Mouse (Mus musculus) heart, embryonic 12.5 days (tissue): ENCODE data around the gene Glipr1l2. TPM values are rescaled to one million over a fixed set of nuclear protein-coding genes. Genes with fewer than 3 reads are reported as not detected.
"Not testable (repeated sequence)": the region's sequence is repeated elsewhere in the genome, so short reads cannot be mapped to it uniquely, and the experiment has no call there.

Experiments
- ATAC-seq: fragments of 200-750 bp; cut with Nextera tagmentation; 2 replicates; pipeline ENCODE4 v1.8.0; 2017; ENCODE audit warnings: moderate TSS enrichment, moderate library complexity; ENCODE audit not compliant: insufficient number of reproducible peaks, low FRiP score
- H3K27ac ChIP-seq: fragments of 300-500 bp; sonication (generic); 2 replicates; pipeline ENCODE4 v1.5.1; 2016; ENCODE audit warnings: mild to moderate bottlenecking, moderate library complexity; ENCODE audit not compliant: poor library complexity, severe bottlenecking
- H3K27me3 ChIP-seq: fragments of 300-500 bp; sonication (generic); replicated peaks from 2 replicates; pipeline ENCODE4 v1.6.1; 2016; ENCODE audit warnings: mild to moderate bottlenecking, moderate library complexity
- H3K36me3 ChIP-seq: fragments of 300-500 bp; sonication (generic); 2 replicates; pipeline ENCODE4 v1.6.1; 2016; ENCODE audit warnings: mild to moderate bottlenecking, moderate library complexity
- H3K4me1 ChIP-seq: fragments of 300-500 bp; sonication (generic); replicated peaks from 2 replicates; pipeline ENCODE4 v1.6.1; 2016; ENCODE audit warnings: mild to moderate bottlenecking
- H3K4me2 ChIP-seq: fragments of 300-500 bp; sonication (generic); 2 replicates; pipeline ENCODE4 v1.6.1; 2016; ENCODE audit warnings: mild to moderate bottlenecking, moderate library complexity
- H3K4me3 ChIP-seq: fragments of 300-500 bp; sonication (generic); 2 replicates; pipeline ENCODE4 v1.5.1; 2016; ENCODE audit warnings: mild to moderate bottlenecking
- H3K9ac ChIP-seq: fragments of 300-500 bp; sonication (generic); 2 replicates; pipeline ENCODE4 v1.6.1; 2016; ENCODE audit warnings: mild to moderate bottlenecking, moderate library complexity
- H3K9me3 ChIP-seq: fragments of 300-500 bp; sonication (generic); replicated peaks from 2 replicates; pipeline ENCODE4 v1.6.1; 2016; ENCODE audit warnings: mild to moderate bottlenecking, moderate library complexity
- WGBS: fragments of 180-500 bp; shearing (Covaris S2); methylation state at CpG from one replicate; pipeline ENCODE4 v1.1.7; 2016; 5-methylcytosine and 5-hydroxymethylcytosine counted together
- polyA plus RNA-seq: library from polyadenylated mRNA; unstranded; fragments of >200 nt; fragmentation: Nextera tagmentation; extraction: Ambion mirVana; gene quantifications from 2 replicates; pipeline ENCODE4 v1.2.1, GENCODE M21; 2016

The Glipr1l2 gene
- polyA plus RNA-seq, 1 experiment from 2014 or later, result not detected

GRCm38 (mm10) chr10:112127682-112128230 lies 44.6 kb downstream of the Glipr1l2 start:
- H3K36me3 ChIP-seq, ATAC-seq: not testable (repeated sequence)

GRCm38 (mm10) chr10:112132194-112132593 lies 49.0 kb downstream of the Glipr1l2 start:
- Histone ChIP-seq H3K36me3 (no peaks in the 10 kb centered on the region), H3K27ac (no peak overlapping the region), H3K9ac (no peak overlapping the region), H3K4me2 (no peak overlapping the region), H3K27me3 (no peaks in the 10 kb centered on the region), H3K9me3 (no peaks in the 10 kb centered on the region), H3K4me1 (no peaks in the 10 kb centered on the region), H3K4me3 (no peak overlapping the region)
- WGBS, result 82% methylated on average over 3 of the region's 3 CpGs
- ATAC-seq, result no peak

More at GRCm38 (mm10) chr10:112127682-112128230, 44.6 kb downstream of the Glipr1l2 start:
- WGBS, result 62% methylated on average over 6 of the region's 6 CpGs
- not testable (repeated sequence) for H3K27me3 ChIP-seq, H3K4me1 ChIP-seq, H3K9ac ChIP-seq, H3K27ac ChIP-seq, H3K4me3 ChIP-seq, H3K4me2 ChIP-seq, H3K9me3 ChIP-seq

- Histone ChIP-seq H3K27ac (no peak overlapping the region), H3K9ac (no peak overlapping the region), H3K4me1 (no peaks in the 10 kb centered on the region), H3K4me2 (peak overlapping the region; percentile 64), H3K27me3 (no peaks in the 10 kb centered on the region), H3K4me3 (peak overlapping the region; percentile 42), H3K36me3 (no peaks in the 10 kb centered on the region), H3K9me3 (no peaks in the 10 kb centered on the region)
- ATAC-seq, result no peak
- WGBS, result 17% methylated on average over 9 of the region's 9 CpGs
Observed at GRCm38 (mm10) chr10:112138050-112138870, 55.1 kb downstream of the Glipr1l2 start.

- Histone ChIP-seq H3K27me3 (no peaks in the 10 kb centered on the region), H3K36me3 (no peaks in the 10 kb centered on the region), H3K27ac (no peak overlapping the region), H3K9me3 (no peaks in the 10 kb centered on the region), H3K4me1 (no peaks in the 10 kb centered on the region), H3K4me2 (peak overlapping the region; percentile 64), H3K4me3 (peak overlapping the region; percentile 42), H3K9ac (no peak overlapping the region)
- no peak for ATAC-seq
- WGBS, result 34% methylated on average over 6 of the region's 6 CpGs
Observed at GRCm38 (mm10) chr10:112138871-112139430, 55.8 kb downstream of the Glipr1l2 start.

GRCm38 (mm10) chr10:112139834-112140233 lies 56.7 kb downstream of the Glipr1l2 start:
- Histone ChIP-seq H3K9me3 (no peaks in the 10 kb centered on the region), H3K4me1 (no peaks in the 10 kb centered on the region), H3K27ac (no peak overlapping the region), H3K27me3 (no peaks in the 10 kb centered on the region), H3K4me2 (no peak overlapping the region), H3K4me3 (no peak overlapping the region), H3K9ac (no peak overlapping the region), H3K36me3 (no peaks in the 10 kb centered on the region)
- WGBS, result 46% methylated on average over 2 of the region's 2 CpGs
- no peak for ATAC-seq

Other genes starting within 250 kb of the Glipr1l2 start
- 29.8 and 32.8 TPM in 2 replicates for gene Krr1, start 110.7 kb upstream of the Glipr1l2 start, polyA plus RNA-seq
- gene Glipr1, start 80.7 kb upstream of the Glipr1l2 start, polyA plus RNA-seq, result 1.6 and 2.6 TPM in 2 replicates
- gene Glipr1l1, start 23.2 kb upstream of the Glipr1l2 start, polyA plus RNA-seq, result not detected in 2 replicates
- not detected in 2 replicates for gene Glipr1l3, start 77.0 kb downstream of the Glipr1l2 start, polyA plus RNA-seq
- gene Caps2, start 80.3 kb downstream of the Glipr1l2 start, polyA plus RNA-seq, result 0.19 and 0.21 TPM in 2 replicates
- 1.3 and 1.7 TPM in 2 replicates for gene Kcnc2, start 187.8 kb downstream of the Glipr1l2 start, polyA plus RNA-seq